Mouse (Mus musculus) kidney, adult 18-20 months (tissue): ENCODE measurements around the gene Vti1a.

ENCODE experiments used
- DNase-seq: peaks from one replicate; pipeline ENCODE4 v3.0.0; 2021

Vti1a gene

DNA sequence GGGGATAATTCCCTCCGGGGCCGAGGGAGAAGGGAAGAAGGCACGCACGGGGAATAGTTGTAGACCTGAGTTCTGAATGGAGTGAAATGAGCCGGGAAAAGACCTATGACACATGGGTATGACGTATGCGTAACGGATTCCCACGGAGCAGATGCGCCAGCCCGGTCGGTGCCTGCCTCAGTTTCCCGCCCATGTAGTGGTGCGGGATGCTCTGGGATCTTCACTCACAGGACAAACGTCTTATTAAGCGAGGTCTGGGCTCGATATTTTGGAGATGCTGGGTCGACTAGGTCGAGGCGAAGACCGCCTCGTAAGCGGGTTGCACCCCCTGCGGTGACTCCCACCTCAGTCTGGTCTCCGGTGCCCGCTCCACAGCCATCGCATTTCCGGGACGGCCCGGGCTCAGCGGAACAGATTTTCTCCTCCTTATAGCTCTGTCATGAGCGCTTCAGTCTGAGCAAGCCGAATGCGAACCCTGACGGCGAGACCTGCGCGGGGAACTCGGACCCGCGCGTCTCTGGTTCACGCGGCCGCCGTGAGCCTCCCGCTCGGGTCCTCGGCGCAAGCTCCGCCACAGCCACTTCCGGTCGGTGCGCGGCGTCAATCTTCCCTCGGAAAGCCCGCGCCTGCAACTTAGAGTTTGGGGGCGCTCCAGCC lies 515 bp upstream of the Vti1a start, which contains the start of gene Zdhhc6:
Gene Zdhhc6, minus strand, starts transcription at position 581 of the 657 bp plus-strand sequence.
- peak; percentile 91 for DNase-seq

GRCm38 (mm10) chr19:55316901-55317300 lies 806 bp downstream of the Vti1a start:
- no peak for DNase-seq

DNA sequence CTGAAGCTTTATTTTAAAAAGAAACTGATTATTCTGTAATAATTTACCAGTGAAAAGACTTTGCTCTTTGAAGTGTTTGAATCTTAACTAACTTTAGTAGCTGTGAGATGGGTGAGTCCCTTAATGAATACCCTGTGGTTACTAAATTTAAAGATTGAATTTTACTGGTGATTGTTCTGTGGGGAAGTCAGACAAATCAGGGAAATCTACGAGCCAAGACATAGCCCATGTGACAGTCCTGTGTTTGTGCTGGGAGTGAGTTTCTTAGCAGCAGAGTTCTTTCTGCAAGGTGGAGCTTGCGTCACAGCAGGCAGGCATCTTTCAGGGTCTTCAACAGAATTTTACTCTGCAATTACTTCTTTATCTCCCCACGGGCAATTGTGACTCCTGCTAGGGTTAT lies 2.9 kb downstream of the Vti1a start:
- DNase-seq = no peak

- no peak for DNase-seq
Measured at GRCm38 (mm10) chr19:55319521-55319920, 3.4 kb downstream of the Vti1a start.

GRCm38 (mm10) chr19:55322604-55323003 lies 6.5 kb downstream of the Vti1a start:
- DNase-seq = no peak

DNA sequence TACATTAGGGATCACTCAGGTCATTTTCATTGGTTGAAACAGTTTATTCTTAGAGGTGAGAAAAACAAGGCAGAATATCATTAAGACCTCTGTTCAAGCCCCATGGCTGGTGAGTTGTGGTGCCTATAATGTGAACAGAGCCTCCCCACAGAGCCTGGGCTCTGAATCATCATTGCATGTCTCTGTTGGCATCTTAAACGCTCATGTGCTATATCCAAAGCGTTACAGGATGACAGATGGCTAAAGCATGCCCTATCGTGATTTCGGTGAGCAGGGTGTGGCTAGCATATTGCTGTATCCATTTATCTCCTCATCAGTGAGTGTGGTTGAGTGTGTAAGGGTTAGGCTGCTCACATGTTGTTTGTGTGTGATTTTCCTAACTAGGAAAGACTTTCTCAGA lies 11.4 kb downstream of the Vti1a start:
- DNase-seq = no peak

- DNase-seq = no peak
Measured at GRCm38 (mm10) chr19:55331776-55332175, 15.7 kb downstream of the Vti1a start.

GRCm38 (mm10) chr19:55332641-55333268 lies 16.7 kb downstream of the Vti1a start:
- DNase-seq = peak; percentile 63

- no peak for DNase-seq
Measured at GRCm38 (mm10) chr19:55335881-55336280, 19.8 kb downstream of the Vti1a start.

- DNase-seq = peak; percentile 47
Measured at GRCm38 (mm10) chr19:55336441-55336840, 20.3 kb downstream of the Vti1a start.

GRCm38 (mm10) chr19:55337066-55337465 lies 21.0 kb downstream of the Vti1a start:
- no peak for DNase-seq

DNA sequence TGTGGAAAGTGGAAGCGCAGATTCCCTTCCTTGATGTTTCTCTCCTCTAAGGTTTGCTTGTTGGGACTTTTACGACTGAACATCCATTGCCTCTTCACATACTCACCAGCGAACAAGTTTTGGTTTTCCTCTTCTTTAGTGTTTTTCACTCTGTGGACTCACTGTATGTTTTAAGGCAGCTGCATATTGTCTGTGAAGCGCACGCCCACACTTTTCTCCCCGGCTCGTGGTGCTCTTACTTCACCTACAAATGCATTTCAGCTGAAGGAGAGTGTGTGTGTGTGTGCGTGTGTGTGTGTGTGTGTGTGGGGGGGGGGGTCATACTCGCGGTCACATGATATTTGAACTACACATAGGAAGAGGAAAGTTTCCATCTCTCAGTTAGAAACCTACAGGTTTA lies 21.6 kb downstream of the Vti1a start:
- DNase-seq = no peak

- DNase-seq = no peak
Measured at GRCm38 (mm10) chr19:55340521-55340920, 24.4 kb downstream of the Vti1a start.

DNA sequence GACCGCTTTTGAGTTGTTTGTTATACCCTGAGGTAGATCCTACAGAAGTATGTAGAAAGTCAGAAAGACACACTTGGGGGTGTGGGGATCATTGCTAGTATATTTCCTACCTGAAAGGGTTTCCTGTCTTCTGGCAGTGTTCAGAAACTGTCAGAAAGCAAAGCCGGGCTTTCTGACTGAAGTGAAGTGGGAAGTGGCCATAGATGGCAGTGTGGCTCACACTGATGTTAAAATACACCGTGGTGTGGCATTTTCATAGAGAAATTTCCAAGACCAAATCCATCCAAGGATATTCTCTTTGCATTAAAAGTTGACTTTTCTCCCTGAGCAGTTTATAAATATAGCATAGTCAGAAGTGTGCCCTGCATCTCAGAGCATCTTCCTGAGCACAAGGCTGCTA lies 25.3 kb downstream of the Vti1a start:
- DNase-seq = no peak

- no peak for DNase-seq
Measured at GRCm38 (mm10) chr19:55342423-55342822, 26.3 kb downstream of the Vti1a start.

DNA sequence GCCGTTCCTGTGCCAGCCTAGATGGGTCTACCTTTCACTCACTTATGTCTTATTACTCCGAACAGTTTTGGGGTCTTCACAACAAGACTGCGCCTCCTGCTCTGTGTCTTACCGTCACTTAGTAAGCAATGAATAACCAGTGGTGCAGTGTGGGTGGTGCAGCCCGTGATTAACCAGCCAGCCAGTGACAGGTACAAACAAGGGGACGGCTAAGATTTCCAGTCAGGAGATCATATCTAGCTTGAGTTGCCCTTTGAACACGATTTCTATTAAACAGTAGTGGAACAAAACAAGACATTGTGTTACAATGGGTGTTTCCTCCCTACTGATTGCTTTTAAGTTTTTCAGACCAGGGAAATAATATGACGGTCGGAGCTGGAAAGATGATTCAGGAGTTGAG lies 27.2 kb downstream of the Vti1a start:
- DNase-seq = no peak

DNA sequence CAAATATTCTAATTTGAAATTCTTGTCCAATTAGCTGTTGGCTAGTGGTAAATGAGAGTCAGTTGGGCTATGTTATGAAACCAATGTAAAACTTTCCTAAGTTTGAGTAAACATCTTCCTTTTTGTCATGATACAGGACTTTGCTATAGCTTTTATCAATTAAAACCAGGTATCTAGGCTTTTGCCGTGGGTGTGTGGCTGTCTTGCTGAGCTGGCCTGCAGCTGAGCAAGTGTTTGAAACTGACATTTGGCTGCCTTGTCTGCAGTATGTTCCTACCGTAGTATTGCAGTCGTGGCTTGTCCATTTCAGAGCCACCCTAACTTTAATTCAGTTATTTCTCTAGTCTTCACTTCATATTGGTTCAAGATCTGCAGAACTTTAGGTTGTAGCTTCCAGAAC lies 32.1 kb downstream of the Vti1a start:
- DNase-seq = no peak

DNA sequence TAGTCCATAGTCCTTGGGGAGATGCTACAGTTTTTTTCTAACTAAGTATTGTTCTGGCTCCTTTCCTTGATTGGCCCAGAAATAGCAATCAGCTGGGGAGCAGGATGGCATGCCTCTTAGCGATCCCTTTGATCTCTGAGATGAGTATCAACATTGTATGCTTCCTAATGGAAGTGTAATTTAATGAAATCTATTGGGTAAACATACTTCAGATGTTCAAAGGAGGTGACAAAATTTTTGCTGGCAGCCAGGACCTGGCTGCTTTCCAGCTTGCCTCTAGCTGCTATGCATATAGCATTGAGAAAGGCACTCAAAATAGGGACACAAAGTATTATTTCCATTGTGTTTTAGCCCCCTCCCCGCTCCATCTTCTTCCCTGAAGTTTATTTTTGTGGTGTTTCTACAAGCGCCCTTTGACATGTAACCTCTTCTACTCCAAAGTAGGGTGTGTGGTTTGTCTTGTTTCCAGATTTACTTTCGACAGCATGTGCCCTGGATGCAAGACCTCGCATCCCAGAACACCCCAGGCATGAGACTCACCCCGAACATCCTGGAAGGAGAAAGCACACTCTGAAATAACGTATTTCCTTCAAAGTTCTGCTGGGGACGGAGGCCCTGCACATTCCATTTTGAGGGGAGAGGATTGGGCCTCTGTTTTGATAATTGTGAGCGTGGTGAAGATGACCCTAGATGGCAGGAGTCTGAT lies 34.7 kb downstream of the Vti1a start:
- no peak for DNase-seq

DNA sequence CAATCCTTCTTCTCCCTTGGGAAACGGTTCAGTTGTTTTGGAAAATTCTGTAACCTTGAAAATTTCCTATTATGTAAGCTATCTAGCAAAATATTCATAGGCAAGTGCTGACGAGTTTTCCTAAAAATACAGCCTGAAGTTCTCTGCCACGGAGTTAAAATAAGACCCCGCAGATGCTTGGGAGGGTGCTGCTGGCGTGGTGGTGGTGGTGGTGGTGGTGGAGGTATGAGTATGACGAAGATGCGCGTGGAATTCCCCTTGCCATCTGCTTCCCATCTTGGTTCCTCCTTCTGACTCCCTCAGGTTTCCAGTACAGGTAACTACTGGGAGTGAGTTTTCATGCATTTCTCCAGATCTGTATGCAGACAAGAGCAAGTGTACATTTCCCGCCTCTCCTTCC lies 46.5 kb downstream of the Vti1a start:
- no peak for DNase-seq

DNA sequence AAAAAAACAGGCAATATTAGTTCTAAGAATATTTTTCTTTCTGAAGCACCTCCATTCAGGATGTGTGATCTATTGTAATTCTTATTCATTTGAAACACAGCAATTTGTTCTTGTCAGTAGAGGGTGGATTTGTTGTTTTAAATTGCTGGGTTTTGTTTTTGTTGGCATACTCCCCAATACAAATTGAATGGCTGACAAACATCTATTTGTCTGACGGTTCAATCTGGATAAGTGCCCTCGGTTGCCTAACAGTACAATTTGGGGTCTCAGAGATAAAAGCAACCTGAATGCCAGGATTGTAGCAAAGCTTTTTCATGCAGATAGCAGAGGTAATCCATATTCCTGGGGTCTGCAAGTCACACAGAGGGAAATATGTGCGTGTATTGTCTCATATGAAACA lies 53.6 kb downstream of the Vti1a start:
- no peak for DNase-seq

DNA sequence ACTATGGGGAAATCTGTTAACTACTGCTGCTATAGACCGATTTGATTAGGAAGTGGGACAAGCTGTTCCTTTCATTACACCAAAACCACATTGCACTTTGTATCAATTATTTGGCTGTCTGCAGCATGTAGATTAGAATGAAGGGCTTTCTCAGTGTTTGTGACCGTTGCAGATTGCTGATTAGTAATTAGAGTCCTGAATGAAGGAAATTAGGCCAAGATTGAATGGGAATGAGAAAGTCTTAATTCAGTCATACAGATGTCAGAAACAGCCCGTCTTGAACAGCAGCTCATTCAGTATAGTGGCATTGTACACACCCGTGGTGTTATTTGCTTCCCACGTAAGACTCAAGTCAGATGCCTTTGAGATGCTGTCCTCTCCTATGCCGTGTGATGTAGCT lies 60.2 kb downstream of the Vti1a start:
- no peak for DNase-seq

GRCm38 (mm10) chr19:55377465-55377864 lies 61.4 kb downstream of the Vti1a start:
- no peak for DNase-seq

DNA sequence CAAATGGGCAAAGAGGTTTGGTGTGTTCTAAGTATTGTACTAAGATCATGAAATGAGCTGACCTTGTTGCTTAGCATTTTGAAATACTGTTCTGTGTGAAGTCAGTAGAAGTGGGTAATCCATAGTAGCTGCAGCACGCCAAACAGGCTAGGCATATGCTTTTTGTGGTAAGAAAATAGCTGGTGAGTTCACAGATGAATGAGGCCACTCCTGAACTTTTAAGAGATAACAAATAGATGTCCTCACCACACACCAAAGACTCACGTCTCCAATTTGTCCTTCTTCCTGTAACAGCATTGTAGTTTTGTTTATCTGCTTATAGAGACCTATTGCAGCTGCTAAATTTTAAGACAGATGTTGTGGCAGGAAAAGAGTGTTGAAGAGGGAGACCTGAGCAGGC lies 62.8 kb downstream of the Vti1a start:
- DNase-seq = no peak

GRCm38 (mm10) chr19:55380764-55381163 lies 64.7 kb downstream of the Vti1a start:
- no peak for DNase-seq
